Mouse (Mus musculus) G1E (cell line): ENCODE results near the gene Col18a1.

Experiments
- CTCF ChIP-seq: IDR thresholded peaks from 2 replicates; pipeline ENCODE4 v1.5.1; 2012; ENCODE audit warnings: low read depth, low read length, inconsistent platforms, mixed read lengths
- GATA1 ChIP-seq: IDR thresholded peaks from 2 replicates; pipeline ENCODE4 v1.6.1; 2012; ENCODE audit warnings: borderline replicate concordance, low read length, inconsistent platforms, mixed read lengths
- GATA2 ChIP-seq: IDR thresholded peaks from 2 replicates; pipeline ENCODE4 v1.6.1; 2012; ENCODE audit warnings: low read depth, low read length, inconsistent platforms, borderline replicate concordance
- TAL1 ChIP-seq: conservative IDR thresholded peaks from 2 replicates; pipeline ENCODE4 v1.6.1; 2012; ENCODE audit warnings: low read depth, low read length, inconsistent platforms, mixed read lengths

GRCm38 (mm10) chr10:77097006-77097889, 69.1 kb downstream of the Col18a1 start:
- TF ChIP-seq GATA2, result no peak
- TF ChIP-seq CTCF, result no peak
- TF ChIP-seq TAL1, result no peak
- no peak for TF ChIP-seq GATA1
